Mouse (Mus musculus): ENCODE data around the gene Zfp651. TPM values are rescaled to one million over a fixed set of nuclear protein-coding genes. Genes with fewer than 3 reads are reported as not detected.

Zfp651 gene
- total and polyA plus RNA-seq, 2 experiments from 2014 or later, result 16.3 to 48.8 TPM

DNA sequence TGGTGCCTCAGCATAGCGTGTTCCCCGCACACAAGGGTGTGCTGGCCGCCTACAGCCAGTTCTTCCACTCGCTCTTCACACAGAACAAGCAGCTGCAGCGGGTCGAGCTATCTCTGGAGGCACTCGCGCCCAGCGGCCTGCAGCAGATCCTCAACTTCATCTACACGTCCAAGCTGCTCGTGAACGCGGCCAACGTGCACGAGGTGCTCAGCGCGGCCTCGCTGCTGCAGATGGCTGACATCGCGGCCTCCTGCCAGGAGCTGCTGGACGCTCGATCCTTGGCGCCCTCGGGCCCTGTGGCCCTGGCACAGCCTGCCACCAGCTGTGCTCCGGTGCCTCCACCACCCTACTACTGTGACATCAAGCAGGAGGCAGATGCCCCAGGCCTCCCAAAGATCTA lies 3.6 kb downstream of the Zfp651 start:
- ATAC-seq, result no peak
- Histone ChIP-seq H3K9me3 (ENCODE audit: low read length) (no peaks in the 10 kb centered on the region), H3K27ac (ENCODE audit: low read depth, low read length) (no peak overlapping the region), H3K4me2 (ENCODE audit: low read depth) (no peak overlapping the region), H3K9ac (no peak overlapping the region), H3K4me3 (ENCODE audit: low read depth, low read length) (no peak overlapping the region), H3K27me3 (ENCODE audit: insufficient read depth, low read length) (no peaks in the 10 kb centered on the region), H3K4me1 (ENCODE audit: insufficient read depth) (peaks cover 15% of the 10 kb centered on the region), H3K36me3 (ENCODE audit: insufficient read depth) (peaks cover 41% of the 10 kb centered on the region)
- DNase-seq, result no peak
- no peak for TF ChIP-seq CTCF (IDR thresholded peaks at IDR 0.05; ENCODE audit: low read depth)
- WGBS, result 90% methylated on average over 25 of the region's 25 CpGs

DNA sequence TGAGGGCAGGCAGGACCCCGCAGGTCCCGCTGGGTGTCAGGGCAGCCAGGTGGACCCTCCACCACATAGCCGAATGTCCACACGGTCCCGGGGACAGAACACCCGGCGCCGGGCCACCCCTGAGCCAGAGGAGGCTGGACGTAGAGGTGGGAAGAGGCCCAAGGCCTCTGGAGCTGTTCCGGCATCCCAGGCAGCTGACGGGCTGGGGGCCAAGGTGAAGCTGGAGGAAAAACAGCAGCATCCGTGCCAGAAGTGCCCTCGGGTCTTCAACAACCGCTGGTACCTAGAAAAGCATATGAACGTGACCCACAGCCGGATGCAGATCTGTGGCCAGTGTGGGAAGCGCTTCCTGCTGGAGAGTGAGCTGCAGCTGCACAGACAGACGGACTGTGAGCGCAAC lies 4.6 kb downstream of the Zfp651 start:
- Histone ChIP-seq H3K4me3 (ENCODE audit: low read depth, low read length) (no peak overlapping the region), H3K9ac (no peak overlapping the region), H3K27ac (ENCODE audit: low read depth, low read length) (no peak overlapping the region), H3K9me3 (ENCODE audit: low read length) (no peaks in the 10 kb centered on the region), H3K27me3 (ENCODE audit: insufficient read depth, low read length) (no peaks in the 10 kb centered on the region), H3K4me1 (ENCODE audit: insufficient read depth) (peaks cover 9% of the 10 kb centered on the region), H3K4me2 (ENCODE audit: low read depth) (no peak overlapping the region), H3K36me3 (ENCODE audit: insufficient read depth) (peaks cover 51% of the 10 kb centered on the region)
- 87% methylated on average over 19 of the region's 19 CpGs for WGBS
- no peak for TF ChIP-seq CTCF (IDR thresholded peaks at IDR 0.05; ENCODE audit: low read depth)
- DNase-seq (no peak), ATAC-seq (no peak)

DNA sequence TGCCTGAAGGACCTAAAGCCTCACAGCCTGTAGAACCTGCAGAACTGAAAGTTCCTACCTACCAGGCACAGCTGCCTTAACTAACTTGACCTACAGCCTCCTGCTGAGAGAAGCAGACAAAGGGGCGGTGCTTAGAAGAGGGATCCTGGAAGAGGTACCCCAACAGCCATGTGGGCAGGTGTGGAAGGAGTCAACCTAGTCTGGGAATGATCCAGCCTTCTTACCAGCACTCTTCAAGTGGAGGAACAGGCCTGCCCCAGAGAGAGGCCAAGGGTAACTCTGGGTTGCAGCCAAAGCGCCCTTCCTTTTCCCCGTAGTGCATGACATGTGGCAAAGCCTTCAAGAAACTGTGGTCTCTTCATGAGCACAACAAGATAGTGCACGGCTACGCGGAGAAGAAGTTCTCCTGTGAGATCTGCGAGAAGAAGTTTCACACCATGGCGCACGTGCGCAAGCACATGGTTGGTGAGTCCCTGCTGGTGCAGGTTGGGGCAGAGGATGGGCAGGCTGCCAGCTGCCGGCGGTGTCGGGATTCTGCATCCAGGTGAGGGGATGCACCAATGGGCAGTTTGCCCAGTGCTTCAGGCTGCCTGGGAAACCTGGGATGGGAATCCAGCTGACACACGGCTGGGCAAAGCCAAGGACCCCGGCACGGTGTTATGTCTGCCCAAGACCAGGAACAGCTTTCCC lies 6.2 kb downstream of the Zfp651 start:
- Histone ChIP-seq H3K27ac (ENCODE audit: low read depth, low read length) (no peak overlapping the region), H3K4me2 (ENCODE audit: low read depth) (no peak overlapping the region), H3K4me3 (ENCODE audit: low read depth, low read length) (no peak overlapping the region), H3K4me1 (ENCODE audit: insufficient read depth) (peaks cover 5% of the 10 kb centered on the region; the same call in 1 of the 2 replicates), H3K36me3 (ENCODE audit: insufficient read depth) (peaks cover 52% of the 10 kb centered on the region), H3K9ac (no peak overlapping the region), H3K27me3 (ENCODE audit: insufficient read depth, low read length) (no peaks in the 10 kb centered on the region), H3K9me3 (ENCODE audit: low read length) (no peaks in the 10 kb centered on the region)
- DNase-seq (no peak), ATAC-seq (no peak)
- TF ChIP-seq CTCF (IDR thresholded peaks at IDR 0.05; ENCODE audit: low read depth), result no peak
- 81% methylated on average over 16 of the region's 16 CpGs for WGBS

DNA sequence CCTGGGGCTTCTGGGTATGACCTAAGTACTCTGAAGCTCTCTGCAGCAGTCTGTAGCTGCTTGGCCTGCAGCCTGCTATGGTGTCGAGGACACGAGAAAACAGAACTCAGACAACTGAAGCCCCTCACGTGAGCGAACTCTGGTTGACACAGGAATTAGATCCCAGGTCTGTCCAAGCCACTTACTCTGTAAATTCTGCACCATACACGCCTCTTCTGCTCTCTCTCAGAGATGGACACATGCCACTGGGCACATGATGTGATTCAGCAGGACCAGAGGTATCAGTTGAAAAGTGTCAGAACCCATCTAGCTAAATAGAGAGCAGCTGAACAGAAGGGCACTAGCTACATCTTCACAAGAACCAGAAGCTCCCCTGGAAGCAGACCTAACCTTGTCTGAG lies 13.3 kb downstream of the Zfp651 start:
- Histone ChIP-seq H3K9ac (no peak overlapping the region), H3K4me3 (ENCODE audit: low read depth, low read length) (no peak overlapping the region), H3K36me3 (ENCODE audit: insufficient read depth) (peaks cover 14% of the 10 kb centered on the region), H3K4me2 (ENCODE audit: low read depth) (no peak overlapping the region), H3K27ac (ENCODE audit: low read depth, low read length) (no peak overlapping the region), H3K27me3 (ENCODE audit: insufficient read depth, low read length) (peaks cover 5% of the 10 kb centered on the region), H3K9me3 (ENCODE audit: low read length) (no peaks in the 10 kb centered on the region), H3K4me1 (ENCODE audit: insufficient read depth) (no peaks in the 10 kb centered on the region)
- no peak for TF ChIP-seq CTCF (IDR thresholded peaks at IDR 0.05; ENCODE audit: low read depth)
- ATAC-seq, result no peak
- 76% methylated on average over 5 of the region's 5 CpGs for WGBS
- no peak for DNase-seq

- WGBS, result 73% methylated on average over 10 of the region's 10 CpGs
- H3K9me3 ChIP-seq (ENCODE audit: low read length), result no peaks in the 10 kb centered on the region
- no peak for TF ChIP-seq CTCF (IDR thresholded peaks at IDR 0.05; ENCODE audit: low read depth)
- no peak overlapping the region for H3K27ac ChIP-seq (ENCODE audit: low read depth, low read length)
- H3K36me3 ChIP-seq (ENCODE audit: insufficient read depth), result no peaks in the 10 kb centered on the region
- DNase-seq, result no peak
- no peak overlapping the region for H3K9ac ChIP-seq
- H3K4me1 ChIP-seq (ENCODE audit: insufficient read depth), result no peaks in the 10 kb centered on the region
- no peak overlapping the region for H3K4me3 ChIP-seq (ENCODE audit: low read depth, low read length)
- H3K27me3 ChIP-seq (ENCODE audit: insufficient read depth, low read length), result peaks cover 16% of the 10 kb centered on the region
- H3K4me2 ChIP-seq (ENCODE audit: low read depth), result no peak overlapping the region
- no peak for ATAC-seq
Observed at GRCm38 (mm10) chr9:121775951-121776350, 16.8 kb downstream of the Zfp651 start.

GRCm38 (mm10) chr9:121776511-121776910 lies 17.4 kb downstream of the Zfp651 start:
- H3K4me1 ChIP-seq (ENCODE audit: insufficient read depth), result no peaks in the 10 kb centered on the region
- no peaks in the 10 kb centered on the region for H3K9me3 ChIP-seq (ENCODE audit: low read length)
- no peak overlapping the region for H3K27ac ChIP-seq (ENCODE audit: low read depth, low read length)
- TF ChIP-seq CTCF (IDR thresholded peaks at IDR 0.05; ENCODE audit: low read depth), result no peak
- WGBS, result 78% methylated on average over 7 of the region's 7 CpGs
- ATAC-seq, result no peak
- DNase-seq, result no peak
- H3K27me3 ChIP-seq (ENCODE audit: insufficient read depth, low read length), result peaks cover 16% of the 10 kb centered on the region
- no peaks in the 10 kb centered on the region for H3K36me3 ChIP-seq (ENCODE audit: insufficient read depth)
- H3K4me2 ChIP-seq (ENCODE audit: low read depth), result no peak overlapping the region
- no peak overlapping the region for H3K4me3 ChIP-seq (ENCODE audit: low read depth, low read length)
- H3K9ac ChIP-seq, result no peak overlapping the region

DNA sequence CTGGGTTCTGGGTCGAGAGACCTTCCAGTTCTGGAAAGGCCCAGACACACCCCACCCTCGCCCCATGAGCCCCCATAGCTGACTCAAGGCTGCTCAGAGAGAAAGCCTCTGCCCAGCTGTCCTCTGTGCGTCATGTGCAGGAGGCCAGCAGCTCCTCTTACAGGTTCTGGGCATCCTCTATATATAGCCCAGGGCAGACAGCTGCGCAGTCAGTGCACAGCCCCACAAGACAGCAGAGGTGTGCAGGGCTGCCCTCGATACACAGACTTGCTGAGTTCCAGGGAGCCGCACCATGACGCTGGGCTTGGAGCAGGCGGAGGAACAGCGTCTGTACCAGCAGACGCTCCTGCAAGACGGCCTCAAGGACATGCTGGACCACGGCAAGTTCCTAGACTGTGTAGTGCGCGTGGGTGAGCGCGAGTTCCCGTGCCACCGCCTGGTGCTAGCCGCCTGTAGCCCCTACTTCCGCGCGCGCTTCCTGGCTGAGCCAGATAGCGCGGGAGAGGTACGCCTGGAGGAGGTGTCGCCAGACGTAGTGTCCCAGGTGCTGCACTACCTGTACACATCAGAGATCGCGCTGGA lies 18.4 kb downstream of the Zfp651 start, which contains the start of gene Klhl40:
Gene Klhl40, plus strand, starts transcription at position 124 of the 582 bp plus-strand sequence.
- WGBS, result 14% methylated on average over 30 of the region's 30 CpGs
- H3K4me2 ChIP-seq (ENCODE audit: low read depth), result peak within 1 kb of the TSS; percentile 75
- peak; percentile 57 for ATAC-seq

More for the DNA sequence above, 18.4 kb downstream of the Zfp651 start, which contains the start of gene Klhl40:
- Histone ChIP-seq H3K27ac (ENCODE audit: low read depth, low read length) (no peak within 1 kb of the TSS), H3K27me3 (ENCODE audit: insufficient read depth, low read length) (peaks cover 16% of the 10 kb centered on the region), H3K9ac (peak within 1 kb of the TSS; percentile 40), H3K36me3 (ENCODE audit: insufficient read depth) (no peaks in the 10 kb centered on the region), H3K4me3 (ENCODE audit: low read depth, low read length) (peak within 1 kb of the TSS; percentile 37), H3K4me1 (ENCODE audit: insufficient read depth) (no peaks in the 10 kb centered on the region), H3K9me3 (ENCODE audit: low read length) (no peaks in the 10 kb centered on the region)
- no peak for DNase-seq
- TF ChIP-seq CTCF (IDR thresholded peaks at IDR 0.05; ENCODE audit: low read depth), result no peak

Data from forebrain, postnatal 0 days (tissue).